Mouse (Mus musculus) ES-Bruce4 (cell line): ENCODE results near the gene Ntm. TPM values are rescaled to one million over a fixed set of nuclear protein-coding genes. Genes with fewer than 3 reads are reported as not detected.
A peak's percentile ranks its signal among the peaks of the same experiment; 100 is the strongest.

Source experiments
- H3K27ac ChIP-seq: 2 replicates; pipeline ENCODE4 v1.5.1; 2012; ENCODE audit warnings: low read length, inconsistent platforms; ENCODE audit not compliant: insufficient read depth
- H3K27me3 ChIP-seq: 2 replicates; pipeline ENCODE4 v1.6.1; 2012; ENCODE audit warnings: mild to moderate bottlenecking, low read length, inconsistent platforms; ENCODE audit not compliant: control insufficient read depth, poor library complexity, insufficient read depth, severe bottlenecking
- H3K36me3 ChIP-seq: 2 replicates; pipeline ENCODE4 v1.6.1; 2012; ENCODE audit warnings: inconsistent platforms, mild to moderate bottlenecking, low read length, moderate library complexity; ENCODE audit not compliant: control insufficient read depth, poor library complexity, insufficient read depth, severe bottlenecking
- H3K4me1 ChIP-seq: one replicate; pipeline ENCODE4 v1.8.1; 2011; ENCODE audit warnings: low read length; ENCODE audit not compliant: control insufficient read depth, insufficient read depth
- H3K4me3 ChIP-seq: 2 replicates; pipeline ENCODE4 v1.5.1; 2011; ENCODE audit warnings: low read depth, mild to moderate bottlenecking, low read length
- H3K9ac ChIP-seq: 2 replicates; pipeline ENCODE4 v1.6.1; 2012; ENCODE audit warnings: low read depth, mild to moderate bottlenecking, inconsistent platforms; ENCODE audit not compliant: poor library complexity, severe bottlenecking
- H3K9me3 ChIP-seq: replicated peaks from 2 replicates; pipeline ENCODE4 v1.6.1; 2012; ENCODE audit warnings: mild to moderate bottlenecking, low read length, inconsistent platforms; ENCODE audit not compliant: control insufficient read depth, poor library complexity, insufficient read depth, severe bottlenecking
- CTCF ChIP-seq: IDR thresholded peaks from one replicate; pipeline ENCODE4 v1.8.1; 2011; ENCODE audit warnings: low read depth, low read length
- EP300 ChIP-seq: IDR thresholded peaks from 2 replicates; pipeline ENCODE4 v1.6.1; 2011; ENCODE audit warnings: low read depth, low read length; ENCODE audit not compliant: insufficient read depth
- POLR2A ChIP-seq: IDR thresholded peaks from one replicate; pipeline ENCODE4 v1.8.1; 2011; ENCODE audit warnings: low read length; ENCODE audit not compliant: insufficient read depth
- polyA plus RNA-seq: library from polyadenylated mRNA; stranded (reverse); fragments of >200 nt; gene quantifications from 2 replicates; pipeline ENCODE4 v1.2.4, GENCODE M21; 2011; ENCODE audit warnings: low read depth; ENCODE audit not compliant: missing spikeins, insufficient read depth, insufficient read length

Ntm gene
- polyA plus RNA-seq, 1 experiment: 0.82 TPM

- Histone ChIP-seq H3K27me3 (peaks cover 1% of the 10 kb centered on the region; the same call in 1 of the 2 replicates), H3K4me3 (no peak overlapping the region), H3K36me3 (no peaks in the 10 kb centered on the region), H3K4me1 (peaks cover 2% of the 10 kb centered on the region), H3K27ac (no peak overlapping the region), H3K9me3 (no peaks in the 10 kb centered on the region; the same call in 1 of the 2 replicates), H3K9ac (no peak overlapping the region)
- TF ChIP-seq CTCF (no peak), EP300 (no peak), POLR2A (no peak)
Observed at GRCm38 (mm10) chr9:29428322-29428721, 534.6 kb downstream of the Ntm start.

- Histone ChIP-seq H3K4me3 (no peak overlapping the region), H3K36me3 (no peaks in the 10 kb centered on the region), H3K27ac (no peak overlapping the region), H3K9ac (no peak overlapping the region), H3K9me3 (no peaks in the 10 kb centered on the region), H3K4me1 (no peaks in the 10 kb centered on the region), H3K27me3 (peaks cover 1% of the 10 kb centered on the region; the same call in 1 of the 2 replicates)
- TF ChIP-seq POLR2A (no peak), EP300 (no peak), CTCF (no peak)
Observed at GRCm38 (mm10) chr9:29426261-29426660, 536.7 kb downstream of the Ntm start.

GRCm38 (mm10) chr9:29415578-29415977 lies 547.4 kb downstream of the Ntm start:
- H3K9me3 ChIP-seq: no peaks in the 10 kb centered on the region
- no peak overlapping the region for H3K9ac ChIP-seq
- peaks cover 6% of the 10 kb centered on the region for H3K27me3 ChIP-seq
- no peaks in the 10 kb centered on the region for H3K36me3 ChIP-seq
- no peaks in the 10 kb centered on the region for H3K4me1 ChIP-seq
- H3K27ac ChIP-seq: no peak overlapping the region
- TF ChIP-seq EP300 (no peak), CTCF (no peak), POLR2A (no peak)
- no peak overlapping the region for H3K4me3 ChIP-seq

- TF ChIP-seq EP300 (no peak), POLR2A (no peak), CTCF (no peak)
- H3K9me3 ChIP-seq: no peaks in the 10 kb centered on the region
- H3K27me3 ChIP-seq: peaks cover 6% of the 10 kb centered on the region
- H3K9ac ChIP-seq: no peak overlapping the region
- no peaks in the 10 kb centered on the region for H3K4me1 ChIP-seq
- no peaks in the 10 kb centered on the region for H3K36me3 ChIP-seq
- H3K27ac ChIP-seq: no peak overlapping the region
- H3K4me3 ChIP-seq: no peak overlapping the region
Observed at GRCm38 (mm10) chr9:29413126-29413525, 549.8 kb downstream of the Ntm start.

- Histone ChIP-seq H3K4me3 (peak overlapping the region; percentile 79), H3K27me3 (peaks cover 6% of the 10 kb centered on the region), H3K9me3 (no peaks in the 10 kb centered on the region), H3K4me1 (no peaks in the 10 kb centered on the region), H3K9ac (peak overlapping the region; percentile 41), H3K36me3 (no peaks in the 10 kb centered on the region), H3K27ac (no peak overlapping the region)
- no peak for TF ChIP-seq POLR2A
- TF ChIP-seq EP300: no peak
- no peak for TF ChIP-seq CTCF
Observed at GRCm38 (mm10) chr9:29412181-29412771, 550.7 kb downstream of the Ntm start.

- peak overlapping the region; percentile 79 for H3K4me3 ChIP-seq
- no peaks in the 10 kb centered on the region for H3K36me3 ChIP-seq
- H3K27ac ChIP-seq: no peak overlapping the region
- TF ChIP-seq CTCF (peak; percentile 69), EP300 (0 out of 2 replicates have a peak, but pooled peaks have one; percentile 13), POLR2A (no peak)
- H3K4me1 ChIP-seq: no peaks in the 10 kb centered on the region
- no peaks in the 10 kb centered on the region for H3K9me3 ChIP-seq
- H3K27me3 ChIP-seq: peaks cover 6% of the 10 kb centered on the region
- H3K9ac ChIP-seq: peak overlapping the region; percentile 41
Observed at GRCm38 (mm10) chr9:29411408-29412180, 551.3 kb downstream of the Ntm start.
